Mouse (Mus musculus) C2C12 (cell line): ENCODE measurements at regions not wholly inside any gene's neighbourhood (a gene's known extent, or its start where the extent isn't known, plus 50 kb on each side); places are given as distances from the start of the nearest gene placed in this dataset.

Source experiments
- CEBPB ChIP-seq: IDR thresholded peaks from one replicate; pipeline ENCODE4 v1.6.1; 2011; ENCODE audit warnings: low read depth, mild to moderate bottlenecking, control low read depth, moderate library complexity
- CTCF ChIP-seq: IDR thresholded peaks from one replicate; pipeline ENCODE4 v1.5.1; 2011; ENCODE audit not compliant: control insufficient read depth, insufficient read depth, insufficient read length
- FOSL1 ChIP-seq: IDR thresholded peaks from one replicate; pipeline ENCODE4 v1.8.0; 2011; ENCODE audit warnings: mild to moderate bottlenecking, low read length; ENCODE audit not compliant: poor library complexity, insufficient read depth, severe bottlenecking
- MAX ChIP-seq: IDR thresholded peaks from one replicate; pipeline ENCODE4 v1.6.1; 2011; ENCODE audit warnings: mild to moderate bottlenecking, control low read depth
- MYOD1 ChIP-seq: IDR thresholded peaks from one replicate; pipeline ENCODE4 v1.6.1; 2011; ENCODE audit warnings: low read depth; ENCODE audit not compliant: control insufficient read depth, insufficient read length
- MYOG ChIP-seq: IDR thresholded peaks from one replicate; pipeline ENCODE4 v1.6.1; 2011; ENCODE audit not compliant: control insufficient read depth, insufficient read length; ENCODE audit errors: extremely low read depth
- USF1 ChIP-seq: IDR thresholded peaks from one replicate; pipeline ENCODE4 v1.6.1; 2011; ENCODE audit warnings: low read depth, mild to moderate bottlenecking, control low read depth, moderate library complexity

GRCm38 (mm10) chr3:58168522-58169185, 245.9 kb upstream of the Tsc22d2 start:
- TF ChIP-seq CTCF = no peak
- peak; percentile 23 for TF ChIP-seq USF1
- peak; percentile 21 for TF ChIP-seq CEBPB
- peak; percentile 55 for TF ChIP-seq MAX
- TF ChIP-seq MYOG = no peak
- no peak for TF ChIP-seq FOSL1
- TF ChIP-seq MYOD1 = peak; percentile 49
